Mouse (Mus musculus) gastrocnemius, postnatal 14 days (tissue): ENCODE measurements at regions not wholly inside any gene's neighbourhood (a gene's known extent, or its start where the extent isn't known, plus 50 kb on each side); places are given as distances from the start of the nearest gene placed in this dataset.
A peak's percentile ranks its signal among the peaks of the same experiment; 100 is the strongest.
"Not testable (repeated sequence)": the region's sequence is repeated elsewhere in the genome, so short reads cannot be mapped to it uniquely, and the experiment has no call there.

Experiments used
- DNase-seq: peaks from one replicate; pipeline ENCODE4 v3.0.0; 2021; ENCODE audit warnings: mixed read lengths
- intact Hi-C: fragments of 180-260 bp; cut with DNase I; formaldehyde crosslinking; loops from one replicate; pipeline ENCODE4 v1.15.1; 2025; ENCODE audit warnings: low total_unique reads

GRCm38 (mm10) chr2:63706643-63707042 lies 391.2 kb downstream of the Fign start:
- DNase-seq, result no peak
- intact Hi-C loops, result no loop called here

- intact Hi-C loops, result no loop called here
Measured at GRCm38 (mm10) chr2:63706183-63706582, 391.7 kb downstream of the Fign start.

GRCm38 (mm10) chr2:63702333-63703096 lies 395.3 kb downstream of the Fign start:
- intact Hi-C loops, result no loop called here
- DNase-seq, result peak; percentile 51

More at GRCm38 (mm10) chr2:63706183-63706582, 391.7 kb downstream of the Fign start:
- no peak for DNase-seq

- intact Hi-C loops, result no loop called here
- DNase-seq, result no peak
Measured at GRCm38 (mm10) chr2:63701861-63702260, 396.0 kb downstream of the Fign start.

- no peak for DNase-seq
- intact Hi-C loops, result no loop called here
Measured at GRCm38 (mm10) chr2:63700255-63700654, 397.6 kb downstream of the Fign start.

GRCm38 (mm10) chr2:63669700-63670099 lies 428.1 kb downstream of the Fign start:
- intact Hi-C loops, result no loop called here

GRCm38 (mm10) chr2:63668784-63669183 lies 429.1 kb downstream of the Fign start:
- DNase-seq, result no peak
- intact Hi-C loops, result no loop called here

More at GRCm38 (mm10) chr2:63669700-63670099, 428.1 kb downstream of the Fign start:
- DNase-seq, result no peak

- intact Hi-C loops, DNase-seq: not testable (repeated sequence)
Measured at GRCm38 (mm10) chr2:63659947-63660346, 437.9 kb downstream of the Fign start.
